Mouse (Mus musculus) heart, embryonic 10.5 days (tissue): Measurements from ENCODE around the gene Arid2. TPM values are rescaled to one million over a fixed set of nuclear protein-coding genes. Genes with fewer than 3 reads are reported as not detected.
A peak's percentile ranks its signal among the peaks of the same experiment; 100 is the strongest.

Experiments used
- DNase-seq: peaks from one replicate; pipeline ENCODE4 v3.0.0-alpha.2; 2017; ENCODE audit warnings: low spot score
- H3K27ac ChIP-seq: fragments of 300-500 bp; sonication (generic); 2 replicates; pipeline ENCODE4 v1.5.1; 2016; ENCODE audit warnings: mild to moderate bottlenecking
- H3K27me3 ChIP-seq: fragments of 300-500 bp; sonication (generic); 2 replicates; pipeline ENCODE4 v1.6.1; 2016; ENCODE audit warnings: mild to moderate bottlenecking; ENCODE audit not compliant: poor library complexity, insufficient read depth, severe bottlenecking
- H3K36me3 ChIP-seq: fragments of 300-500 bp; sonication (generic); 2 replicates; pipeline ENCODE4 v1.6.1; 2016; ENCODE audit warnings: mild to moderate bottlenecking, moderate library complexity
- H3K4me1 ChIP-seq: fragments of 300-500 bp; sonication (generic); 2 replicates; pipeline ENCODE4 v1.6.1; 2016; ENCODE audit warnings: mild to moderate bottlenecking
- H3K4me3 ChIP-seq: fragments of 300-500 bp; sonication (generic); 2 replicates; pipeline ENCODE4 v1.5.1; 2016; ENCODE audit warnings: mild to moderate bottlenecking, moderate library complexity
- H3K9me3 ChIP-seq: fragments of 300-500 bp; sonication (generic); 2 replicates; pipeline ENCODE4 v1.6.1; 2016; ENCODE audit warnings: mild to moderate bottlenecking, moderate library complexity
- WGBS: fragments of 180-500 bp; shearing (Covaris S2); methylation state at CpG from one replicate; pipeline ENCODE4 v1.1.7; 2016; 5-methylcytosine and 5-hydroxymethylcytosine counted together
- polyA plus RNA-seq: library from polyadenylated mRNA; unstranded; fragments of >200 nt; fragmentation: Nextera tagmentation; extraction: Ambion mirVana; gene quantifications from 2 replicates; pipeline ENCODE4 v1.2.1, GENCODE M21; 2016

Gene Arid2
- polyA plus RNA-seq, 1 experiment from 2014 or later: 22.0 TPM

DNA sequence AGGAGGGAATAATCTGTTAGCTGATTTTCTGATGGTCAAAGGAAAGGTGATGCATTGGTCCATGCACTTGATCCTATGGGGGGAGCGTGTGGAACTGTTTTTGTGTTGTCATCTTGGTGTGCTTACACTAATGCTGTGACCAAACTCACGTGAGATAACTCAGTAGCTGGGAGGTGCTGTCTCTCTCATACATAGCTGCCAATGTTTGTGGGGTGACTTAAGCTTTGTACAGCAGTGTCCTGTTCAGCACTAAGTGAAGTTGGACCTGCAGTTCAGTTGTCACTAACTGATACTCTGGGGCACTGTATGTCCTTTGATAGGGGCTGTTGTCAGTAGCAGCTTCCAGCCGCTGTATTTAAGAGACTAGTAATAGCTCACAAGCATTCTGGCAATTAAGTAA is 43.2 kb downstream of the Arid2 start:
- H3K36me3 ChIP-seq: peaks cover 5% of the 10 kb centered on the region
- DNase-seq: no peak
- H3K4me1 ChIP-seq: peaks cover 35% of the 10 kb centered on the region
- H3K27ac ChIP-seq: no peak overlapping the region
- H3K27me3 ChIP-seq: no peaks in the 10 kb centered on the region
- no peak overlapping the region for H3K4me3 ChIP-seq
- WGBS: 67% methylated on average over 3 of the region's 3 CpGs
- no peaks in the 10 kb centered on the region for H3K9me3 ChIP-seq

DNA sequence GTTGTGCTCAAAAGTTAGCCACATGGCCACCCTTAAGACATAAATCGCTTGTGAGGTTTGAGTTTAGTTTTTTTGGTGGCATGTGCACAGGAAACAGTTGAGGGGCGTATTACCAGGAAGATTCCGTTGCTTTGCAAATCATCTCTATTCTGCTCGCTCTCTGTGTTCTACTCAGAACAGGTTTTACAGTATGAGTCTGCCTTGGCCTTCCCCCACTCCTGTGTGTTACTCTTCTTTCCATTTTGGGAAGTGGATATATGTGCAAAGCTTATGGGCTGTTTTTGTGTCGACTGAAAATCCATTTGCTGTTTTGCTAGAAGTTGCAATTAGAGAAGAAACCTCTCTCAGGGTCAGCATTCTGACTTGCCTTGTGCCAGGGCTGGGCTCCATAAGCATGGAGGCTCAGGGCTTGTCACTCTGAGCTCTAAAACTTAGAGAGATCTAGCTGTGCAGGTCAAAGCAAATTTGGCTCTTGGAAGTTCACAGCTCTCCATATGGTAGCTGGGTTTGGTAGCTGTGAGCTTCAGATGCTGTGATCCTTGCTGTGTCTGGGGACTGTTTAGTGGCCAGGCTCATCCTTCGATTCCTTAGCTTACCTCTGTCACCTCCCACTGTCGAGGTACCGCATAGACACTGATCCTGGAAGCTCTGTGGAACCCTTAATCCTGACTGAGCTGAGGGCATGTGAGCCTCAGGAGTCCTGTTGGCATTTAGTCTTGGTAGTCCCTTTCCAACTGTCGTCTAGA is 45.3 kb downstream of the Arid2 start:
- Histone ChIP-seq H3K9me3 (no peaks in the 10 kb centered on the region), H3K27ac (0 out of 2 replicates have a peak overlapping the region, but pooled peaks have one; percentile 30), H3K4me3 (no peak overlapping the region), H3K27me3 (no peaks in the 10 kb centered on the region), H3K4me1 (peaks cover 35% of the 10 kb centered on the region), H3K36me3 (no peaks in the 10 kb centered on the region)
- no peak for DNase-seq
- WGBS: 84% methylated on average over 9 of the region's 9 CpGs

GRCm38 (mm10) chr15:96333350-96333749 is 46.0 kb downstream of the Arid2 start:
- H3K36me3 ChIP-seq: no peaks in the 10 kb centered on the region
- H3K27ac ChIP-seq: 0 out of 2 replicates have a peak overlapping the region, but pooled peaks have one; percentile 30
- DNase-seq: no peak
- 66% methylated on average over 5 of the region's 5 CpGs for WGBS
- H3K9me3 ChIP-seq: no peaks in the 10 kb centered on the region
- no peaks in the 10 kb centered on the region for H3K27me3 ChIP-seq
- H3K4me1 ChIP-seq: peaks cover 35% of the 10 kb centered on the region
- H3K4me3 ChIP-seq: no peak overlapping the region

- H3K27me3 ChIP-seq: no peaks in the 10 kb centered on the region
- H3K36me3 ChIP-seq: no peaks in the 10 kb centered on the region
- no peaks in the 10 kb centered on the region for H3K9me3 ChIP-seq
- H3K4me3 ChIP-seq: no peak overlapping the region
- WGBS: 87% methylated on average over 2 of the region's 2 CpGs
- H3K27ac ChIP-seq: no peak overlapping the region
- DNase-seq: no peak
- H3K4me1 ChIP-seq: peaks cover 18% of the 10 kb centered on the region
Measured at GRCm38 (mm10) chr15:96340924-96341323, 53.6 kb downstream of the Arid2 start.

DNA sequence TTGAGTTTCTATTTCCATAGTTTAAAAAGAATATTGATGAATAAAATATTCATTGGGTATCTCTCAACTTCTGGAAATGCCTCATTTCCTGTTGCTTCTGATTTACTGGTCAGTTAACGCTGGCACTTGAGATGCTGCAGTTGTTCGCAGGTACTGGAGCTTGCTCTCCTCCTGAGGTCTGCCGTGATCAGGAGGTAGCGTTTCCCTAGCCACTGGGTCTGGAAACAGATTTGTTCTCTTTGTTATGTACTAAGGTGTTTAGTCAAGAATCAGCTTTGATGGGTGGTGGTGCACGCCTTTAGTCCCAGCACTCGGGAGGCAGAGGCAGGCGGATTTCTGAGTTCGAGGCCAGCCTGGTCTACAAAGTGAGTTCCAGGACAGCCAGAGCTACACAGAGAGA is 54.8 kb downstream of the Arid2 start:
- DNase-seq: no peak
- no peak overlapping the region for H3K27ac ChIP-seq

DNA sequence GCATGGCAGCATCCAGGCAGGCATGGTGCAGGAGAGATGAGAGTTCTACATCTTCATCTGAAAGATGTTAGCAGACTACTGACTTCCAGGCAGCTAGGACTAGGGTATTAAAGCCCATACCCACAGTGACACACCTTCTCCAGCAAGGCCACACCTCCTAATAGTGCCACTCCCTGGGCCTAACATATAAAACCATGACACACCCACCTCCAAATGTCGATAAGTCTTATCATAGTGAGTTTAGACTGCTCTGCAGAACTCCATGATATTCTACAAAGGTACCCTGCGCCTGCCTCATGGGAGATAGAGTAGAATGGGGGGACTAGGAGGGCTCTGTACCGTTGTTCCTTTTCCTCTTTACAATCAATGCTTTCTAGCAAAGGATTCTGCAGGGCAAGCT is 55.6 kb downstream of the Arid2 start:
- peaks cover 22% of the 10 kb centered on the region for H3K4me1 ChIP-seq
- H3K36me3 ChIP-seq: no peaks in the 10 kb centered on the region
- H3K27me3 ChIP-seq: no peaks in the 10 kb centered on the region
- no peak overlapping the region for H3K4me3 ChIP-seq
- no peaks in the 10 kb centered on the region for H3K9me3 ChIP-seq
- no peak overlapping the region for H3K27ac ChIP-seq
- DNase-seq: no peak
- 80% methylated on average over 3 of the region's 3 CpGs for WGBS

More for the DNA sequence above, 54.8 kb downstream of the Arid2 start:
- Histone ChIP-seq H3K4me3 (no peak overlapping the region), H3K4me1 (peaks cover 22% of the 10 kb centered on the region), H3K9me3 (no peaks in the 10 kb centered on the region), H3K36me3 (no peaks in the 10 kb centered on the region), H3K27me3 (no peaks in the 10 kb centered on the region)
- WGBS: 89% methylated on average over 8 of the region's 8 CpGs

GRCm38 (mm10) chr15:96344591-96345285 is 57.4 kb downstream of the Arid2 start:
- no peak for DNase-seq
- Histone ChIP-seq H3K27ac (no peak overlapping the region), H3K36me3 (no peaks in the 10 kb centered on the region; the same call in 1 of the 2 replicates), H3K4me3 (no peak overlapping the region), H3K9me3 (no peaks in the 10 kb centered on the region), H3K27me3 (no peaks in the 10 kb centered on the region), H3K4me1 (peaks cover 22% of the 10 kb centered on the region)
- WGBS: 39% methylated on average over 6 of the region's 7 CpGs

DNA sequence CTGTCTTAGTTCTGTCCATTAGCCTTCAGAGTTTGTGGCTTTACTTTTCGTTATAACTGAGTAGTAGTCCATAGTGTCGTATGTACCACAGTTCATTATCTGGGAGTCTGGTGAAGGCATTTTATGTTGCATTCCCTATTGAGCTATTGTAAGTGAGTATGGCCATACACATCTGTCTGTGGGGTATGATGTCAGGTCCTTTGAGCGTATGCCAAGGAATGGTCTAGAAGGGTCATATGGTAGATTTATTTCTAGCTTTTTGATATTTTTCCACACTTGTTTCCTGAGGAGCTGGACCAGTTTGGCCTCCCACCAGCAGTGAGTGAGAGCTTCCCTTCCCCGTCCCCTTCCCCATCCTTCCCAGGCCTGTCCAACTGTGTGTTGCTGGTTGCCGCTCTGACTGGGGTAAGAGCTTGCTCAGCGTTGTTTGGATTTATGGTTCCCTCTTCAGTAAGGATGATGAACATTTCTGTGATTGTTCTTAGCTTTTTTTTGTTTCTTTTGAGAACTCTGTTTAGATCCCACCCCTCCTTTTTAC is 58.1 kb downstream of the Arid2 start:
- Histone ChIP-seq H3K27me3 (no peaks in the 10 kb centered on the region), H3K4me1 (peaks cover 22% of the 10 kb centered on the region), H3K9me3 (no peaks in the 10 kb centered on the region), H3K27ac (no peak overlapping the region), H3K4me3 (no peak overlapping the region), H3K36me3 (peaks cover 6% of the 10 kb centered on the region)
- DNase-seq: no peak
- 86% methylated on average over 6 of the region's 6 CpGs for WGBS

GRCm38 (mm10) chr15:96351432-96351831 is 64.1 kb downstream of the Arid2 start:
- peaks cover 51% of the 10 kb centered on the region for H3K36me3 ChIP-seq

GRCm38 (mm10) chr15:96358871-96359270 is 71.6 kb downstream of the Arid2 start:
- Histone ChIP-seq H3K36me3 (peaks cover 75% of the 10 kb centered on the region), H3K4me1 (no peaks in the 10 kb centered on the region)
- WGBS: 92% methylated on average over 6 of the region's 6 CpGs

More at GRCm38 (mm10) chr15:96351432-96351831, 64.1 kb downstream of the Arid2 start:
- Histone ChIP-seq H3K9me3 (no peaks in the 10 kb centered on the region), H3K27ac (no peak overlapping the region), H3K4me3 (no peak overlapping the region), H3K27me3 (no peaks in the 10 kb centered on the region), H3K4me1 (no peaks in the 10 kb centered on the region)
- WGBS: 80% methylated on average over 9 of the region's 9 CpGs
- DNase-seq: no peak

DNA sequence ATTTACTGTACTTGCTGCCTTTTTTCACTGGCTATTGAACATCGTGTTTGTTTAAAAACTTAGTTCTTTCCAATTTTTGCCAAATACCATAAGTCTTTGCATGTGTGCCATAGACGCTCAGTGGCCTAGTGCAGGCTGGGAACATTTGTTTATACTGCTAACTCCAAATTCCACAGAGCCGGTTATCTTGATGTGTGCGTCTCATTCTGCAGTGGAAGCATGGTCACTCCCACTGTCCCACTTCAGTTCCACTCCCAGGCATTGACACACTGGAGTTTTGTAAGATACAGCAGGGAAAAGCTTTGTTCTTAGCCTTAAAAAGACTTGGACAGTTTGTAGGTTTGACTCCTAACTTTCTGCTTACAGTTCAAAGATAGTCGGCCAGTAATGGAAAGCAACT is 73.3 kb downstream of the Arid2 start:
- no peaks in the 10 kb centered on the region for H3K27me3 ChIP-seq
- 74% methylated on average over 5 of the region's 5 CpGs for WGBS
- no peaks in the 10 kb centered on the region for H3K9me3 ChIP-seq
- no peak overlapping the region for H3K27ac ChIP-seq
- H3K4me3 ChIP-seq: no peak overlapping the region
- peaks cover 85% of the 10 kb centered on the region for H3K36me3 ChIP-seq
- no peak for DNase-seq
- H3K4me1 ChIP-seq: no peaks in the 10 kb centered on the region

More at GRCm38 (mm10) chr15:96358871-96359270, 71.6 kb downstream of the Arid2 start:
- Histone ChIP-seq H3K27me3 (no peaks in the 10 kb centered on the region), H3K4me3 (no peak overlapping the region), H3K9me3 (no peaks in the 10 kb centered on the region), H3K27ac (no peak overlapping the region)
- DNase-seq: no peak

- H3K9me3 ChIP-seq: no peaks in the 10 kb centered on the region
- no peak for DNase-seq
- no peaks in the 10 kb centered on the region for H3K27me3 ChIP-seq
- H3K27ac ChIP-seq: no peak overlapping the region
- H3K4me3 ChIP-seq: no peak overlapping the region
- no peaks in the 10 kb centered on the region for H3K4me1 ChIP-seq
- 83% methylated on average over 3 of the region's 3 CpGs for WGBS
- H3K36me3 ChIP-seq: peaks cover 86% of the 10 kb centered on the region
Measured at GRCm38 (mm10) chr15:96365351-96365750, 78.0 kb downstream of the Arid2 start.
